Mouse (Mus musculus) gastrocnemius, postnatal 4 days (tissue): ENCODE results near the gene Anxa5. TPM values are rescaled to one million over a fixed set of nuclear protein-coding genes. Genes with fewer than 3 reads are reported as not detected.

ENCODE experiments used
- DNase-seq, 2 experiments: peaks; one replicate each; pipeline ENCODE4 v3.0.0; 2021 to 2022; ENCODE audit warnings: low spot score in 2 of 2, mixed read lengths in 2 of 2
- microRNA-seq: library from miRNA; unstranded; fragments of <30 nt; microRNA quantifications from one replicate; pipeline ENCODE4 v1.2.0, GENCODE M21; 2021
- total RNA-seq, 2 experiments: library from RNA; stranded (reverse); gene quantifications; 2 replicates each; pipeline ENCODE4 v1.2.3; 2021

Anxa5 gene
- total RNA-seq, 2 experiments from 2014 or later, result 211 to 234 TPM

DNA sequence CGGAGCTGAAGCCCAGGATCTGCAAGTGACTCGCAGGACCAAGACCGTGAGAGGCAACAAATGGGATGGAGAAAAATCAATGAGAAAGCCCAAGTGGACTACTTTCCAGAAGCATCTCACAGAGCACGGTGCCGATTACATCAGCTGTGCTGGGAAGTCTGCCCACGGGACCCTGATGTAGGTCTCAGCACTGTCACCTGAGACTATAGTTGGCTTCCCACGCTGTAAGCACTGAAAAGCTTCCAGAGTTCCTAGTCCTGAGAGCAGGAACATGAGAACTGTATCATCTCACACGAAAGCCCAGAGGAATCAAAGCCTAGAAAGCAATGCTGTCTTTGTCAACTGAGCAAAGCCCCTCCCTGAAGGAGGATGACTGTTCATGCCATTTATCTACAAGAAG is 20.6 kb downstream of the Anxa5 start:
- DNase-seq, result peak in 1 of 2 experiments; percentile 23

GRCm38 (mm10) chr3:36452502-36452901 is 23.2 kb downstream of the Anxa5 start:
- no peak for DNase-seq

- DNase-seq, result peak in 1 of 2 experiments; percentile 22
Measured at GRCm38 (mm10) chr3:36449292-36450165, 26.2 kb downstream of the Anxa5 start.

GRCm38 (mm10) chr3:36446918-36447317 is 28.8 kb downstream of the Anxa5 start:
- DNase-seq, result no peak

GRCm38 (mm10) chr3:36446506-36446905 is 29.2 kb downstream of the Anxa5 start:
- no peak for DNase-seq

DNA sequence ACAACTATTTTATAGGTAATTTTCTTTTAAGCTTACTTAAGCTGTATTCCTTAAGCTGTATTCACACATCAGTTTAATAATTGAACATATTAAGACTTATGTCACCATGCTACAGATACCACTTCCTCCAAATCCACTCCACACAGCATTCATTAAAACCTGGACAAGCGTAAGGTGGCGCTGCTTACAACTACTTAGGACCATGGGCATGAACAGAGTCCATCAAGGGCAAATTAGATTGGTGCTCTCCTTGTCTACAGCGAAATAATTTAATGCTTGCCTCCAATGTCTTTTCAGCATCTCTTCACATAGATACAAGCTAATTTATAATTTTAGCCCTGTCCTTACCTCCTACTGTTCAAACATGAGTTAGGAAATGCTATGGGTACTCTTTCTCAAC is 29.7 kb downstream of the Anxa5 start:
- DNase-seq, result no peak

GRCm38 (mm10) chr3:36442426-36442825 is 33.3 kb downstream of the Anxa5 start:
- peak in 1 of 2 experiments; percentile 30 for DNase-seq

DNA sequence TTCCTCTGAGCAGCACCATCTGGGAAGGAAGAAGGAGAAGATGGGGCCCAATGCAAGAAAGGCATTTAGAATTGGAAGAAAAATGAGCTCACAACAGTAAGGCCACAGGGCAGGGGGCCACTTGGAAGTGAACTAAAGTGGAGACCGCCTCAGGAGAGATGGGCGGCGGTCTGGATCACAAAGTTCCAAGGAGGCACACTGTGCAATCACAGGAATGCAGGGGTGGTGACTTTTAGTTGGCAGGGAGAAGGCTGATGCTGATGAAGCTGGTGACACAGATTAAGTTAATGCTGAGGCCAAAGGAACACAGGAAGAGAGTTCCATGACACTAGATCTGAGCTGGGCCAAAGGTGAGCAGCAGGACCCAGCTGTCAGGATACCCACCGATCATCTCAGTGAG is 35.4 kb downstream of the Anxa5 start:
- DNase-seq, result no peak

DNA sequence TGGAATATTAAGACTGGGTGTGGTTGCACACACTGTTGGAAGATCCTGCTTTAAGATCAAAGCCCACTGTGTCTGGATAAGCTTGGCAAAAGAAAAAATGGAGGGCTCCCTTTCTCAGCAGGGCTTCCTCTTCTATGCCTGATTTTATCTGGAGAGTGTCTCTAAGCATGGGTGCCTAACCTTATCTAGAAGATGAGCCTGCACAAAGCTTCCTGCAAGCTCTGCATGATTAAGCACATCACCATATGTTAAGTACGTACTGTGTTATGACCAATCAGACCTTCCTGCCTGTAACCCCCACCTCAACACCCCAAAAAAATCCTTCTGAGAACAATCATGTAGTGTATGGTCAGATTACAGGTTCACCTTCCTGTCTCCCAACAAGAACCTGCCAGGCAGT is 45.3 kb downstream of the Anxa5 start:
- no peak for DNase-seq

DNA sequence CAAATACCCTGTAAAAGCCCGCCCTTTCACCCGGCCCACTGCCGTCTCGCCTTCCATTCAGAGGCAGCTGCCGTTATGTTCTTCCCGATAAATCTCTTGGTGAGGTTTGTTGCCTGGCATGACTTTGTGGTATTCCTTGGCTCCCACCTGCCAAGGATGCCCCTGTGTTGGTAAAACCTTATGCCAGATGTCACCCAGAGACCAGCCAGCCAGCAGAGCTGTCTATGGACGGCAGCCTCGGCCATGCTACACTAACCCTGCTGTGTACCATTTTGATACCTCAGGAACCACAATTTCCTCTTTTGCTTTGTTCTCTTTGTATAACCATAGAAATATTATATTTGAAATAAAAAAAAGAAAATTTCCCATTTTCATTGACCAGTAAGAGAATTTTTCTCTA is 48.3 kb downstream of the Anxa5 start:
- no peak for DNase-seq

- DNase-seq, result no peak
Measured at GRCm38 (mm10) chr3:36409456-36409855, 66.2 kb downstream of the Anxa5 start.

DNA sequence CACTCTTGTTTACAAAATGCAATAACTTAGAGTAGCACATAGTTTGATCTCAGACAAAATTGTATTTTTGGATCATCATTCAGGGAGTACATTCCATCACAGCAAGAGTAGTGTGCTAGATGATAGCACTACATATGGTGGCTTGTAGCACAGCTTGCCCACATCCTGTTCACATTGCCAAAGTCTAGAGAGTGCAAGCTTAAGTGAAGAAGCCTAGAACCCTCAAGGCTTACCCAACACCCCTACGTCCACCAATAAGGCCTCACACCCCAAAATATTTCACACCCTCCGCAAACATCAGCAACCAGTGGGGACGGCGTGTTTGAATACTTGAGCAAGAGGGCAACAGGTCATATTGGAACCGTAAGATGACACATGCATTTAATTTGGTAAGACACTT is 68.7 kb downstream of the Anxa5 start:
- DNase-seq, result no peak

GRCm38 (mm10) chr3:36406340-36406739 is 69.4 kb downstream of the Anxa5 start:
- DNase-seq, result peak in 1 of 2 experiments; percentile 16

GRCm38 (mm10) chr3:36401900-36402299 is 73.8 kb downstream of the Anxa5 start:
- no peak for DNase-seq

- DNase-seq, result peak in 1 of 2 experiments; percentile 35
Measured at GRCm38 (mm10) chr3:36400657-36401056, 75.0 kb downstream of the Anxa5 start.

Small RNA genes lying within 50 kb of the gene (microRNA-seq; reads per million reads assigned to microRNA genes)
- not detected for gene Mir7009

Other genes with a start within 250 kb of the Anxa5 start
- 1 to 10 TPM; 1.0 to 1.4 TPM for gene 1810062G17Rik, start within 50 bp of the Anxa5 start, total RNA-seq
- gene Gm11549, start 45.9 kb upstream of the Anxa5 start, total RNA-seq, result under 1 TPM in 1 of 2 experiments, not detected in 1; 0.61 TPM
- 10 to 100 TPM; 25.8 to 33.7 TPM for gene Exosc9, start 76.7 kb upstream of the Anxa5 start, total RNA-seq
- 10 to 100 TPM; 35.6 to 41.1 TPM for gene Ccna2, start 96.3 kb upstream of the Anxa5 start, total RNA-seq
- gene Bbs7, start 137.6 kb upstream of the Anxa5 start, total RNA-seq, result 1 to 10 TPM; 7.4 to 9.5 TPM
- 10 to 100 TPM in 1 of 2 experiments, 1 to 10 TPM in 1; 8.6 to 10.3 TPM for gene Trpc3, start 214.3 kb upstream of the Anxa5 start, total RNA-seq